Mouse (Mus musculus) liver, embryonic 14.5 days (tissue): ENCODE measurements around the gene Slc4a2.

Experiments used
- CTCF ChIP-seq: IDR thresholded peaks from 2 replicates; pipeline ENCODE4 v1.5.1; 2016; ENCODE audit warnings: antibody characterized with exemption, low read depth, control low read depth
- EP300 ChIP-seq: IDR thresholded peaks from 2 replicates; pipeline ENCODE4 v1.6.1; 2016; ENCODE audit warnings: antibody characterized with exemption, low read depth

DNA sequence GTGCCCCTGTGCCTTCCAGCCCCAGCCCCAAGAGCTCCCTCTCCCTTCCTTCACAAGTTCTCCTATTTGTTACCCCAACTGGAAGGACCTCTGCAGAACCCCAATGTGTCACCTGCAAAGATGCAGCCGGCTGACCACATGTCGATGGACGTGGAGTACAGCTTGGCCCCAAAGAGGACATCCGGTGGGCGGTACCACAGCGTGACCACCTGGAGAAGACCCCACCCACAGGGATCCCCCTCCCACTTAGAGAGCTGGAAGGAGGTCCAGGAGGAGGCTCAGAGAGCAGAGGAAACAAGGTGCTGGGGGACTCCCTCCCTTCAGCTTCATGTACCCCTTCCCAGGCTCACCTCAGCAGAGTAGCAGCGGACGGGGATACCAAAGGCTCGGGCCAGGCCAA is 3.3 kb upstream of the Slc4a2 start:
- TF ChIP-seq CTCF (no peak), EP300 (no peak)
